Mouse (Mus musculus) stomach, embryonic 15.5 days (tissue): ENCODE results near the gene Map2. TPM values are rescaled to one million over a fixed set of nuclear protein-coding genes. Genes with fewer than 3 reads are reported as not detected.

ENCODE experiments used
- ATAC-seq: fragments of 200-750 bp; cut with Nextera tagmentation; 2 replicates; pipeline ENCODE4 v1.8.0; 2017; ENCODE audit warnings: low read depth, moderate number of reproducible peaks, moderate TSS enrichment; ENCODE audit not compliant: insufficient read depth, low FRiP score
- H3K27ac ChIP-seq: fragments of 300-500 bp; sonication (generic); 2 replicates; pipeline ENCODE4 v1.5.1; 2015; ENCODE audit warnings: mild to moderate bottlenecking, inconsistent platforms
- H3K27me3 ChIP-seq: fragments of 300-500 bp; sonication (generic); replicated peaks from 2 replicates; pipeline ENCODE4 v1.6.1; 2015; ENCODE audit warnings: inconsistent platforms
- H3K36me3 ChIP-seq: fragments of 300-500 bp; sonication (generic); 2 replicates; pipeline ENCODE4 v1.6.1; 2015; ENCODE audit warnings: inconsistent platforms
- H3K4me1 ChIP-seq: fragments of 300-500 bp; sonication (generic); 2 replicates; pipeline ENCODE4 v1.6.1; 2015; ENCODE audit warnings: inconsistent platforms
- H3K4me2 ChIP-seq: fragments of 300-500 bp; sonication (generic); 2 replicates; pipeline ENCODE4 v1.6.1; 2015; ENCODE audit warnings: mild to moderate bottlenecking, inconsistent platforms
- H3K4me3 ChIP-seq: fragments of 300-500 bp; sonication (generic); replicated peaks from 2 replicates; pipeline ENCODE4 v1.5.1; 2015; ENCODE audit warnings: inconsistent platforms
- H3K9ac ChIP-seq: fragments of 300-500 bp; sonication (generic); 2 replicates; pipeline ENCODE4 v1.6.1; 2015; ENCODE audit warnings: inconsistent platforms
- H3K9me3 ChIP-seq: fragments of 300-500 bp; sonication (generic); 2 replicates; pipeline ENCODE4 v1.6.1; 2016; ENCODE audit warnings: inconsistent platforms
- WGBS: fragments of 180-500 bp; shearing (Covaris S2); methylation state at CpG from one replicate; pipeline ENCODE4 v1.1.7; 2015; 5-methylcytosine and 5-hydroxymethylcytosine counted together
- polyA plus RNA-seq: library from polyadenylated mRNA; unstranded; fragments of >200 nt; fragmentation: Nextera tagmentation; extraction: Ambion mirVana; gene quantifications from 2 replicates; pipeline ENCODE4 v1.2.1, GENCODE M21; 2015

Gene Map2
- polyA plus RNA-seq, 1 experiment from 2014 or later = 16.6 TPM

- Histone ChIP-seq H3K9ac (no peak overlapping the region), H3K4me1 (no peaks in the 10 kb centered on the region), H3K9me3 (no peaks in the 10 kb centered on the region), H3K27ac (no peak overlapping the region), H3K4me3 (no peak overlapping the region), H3K36me3 (no peaks in the 10 kb centered on the region), H3K27me3 (no peaks in the 10 kb centered on the region), H3K4me2 (no peak overlapping the region)
- 86% methylated on average over 9 of the region's 9 CpGs for WGBS
- ATAC-seq = no peak
Measured at GRCm38 (mm10) chr1:66323461-66323860, 148.4 kb downstream of the Map2 start.

DNA sequence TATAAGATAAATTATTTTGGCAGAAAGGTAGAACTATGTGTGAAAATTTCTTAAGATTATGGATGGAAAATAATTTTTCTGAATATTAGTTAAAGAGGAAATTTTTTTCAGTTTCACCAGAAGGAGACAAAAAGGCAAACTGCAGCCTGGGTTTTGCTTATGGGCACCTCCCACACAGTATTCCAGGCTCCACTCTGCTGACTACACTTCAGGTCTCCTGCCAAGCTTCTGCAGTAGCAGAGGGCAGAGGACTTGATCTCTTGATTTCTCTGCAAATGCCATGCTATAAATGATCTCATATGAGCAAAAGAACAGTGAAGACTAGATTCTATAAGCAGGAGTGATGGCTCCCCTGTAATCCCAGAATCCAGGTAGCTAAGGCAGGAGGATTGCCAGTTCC, 149.9 kb downstream of the Map2 start:
- H3K9me3 ChIP-seq = no peaks in the 10 kb centered on the region
- H3K4me3 ChIP-seq = no peak overlapping the region
- H3K4me1 ChIP-seq = no peaks in the 10 kb centered on the region
- no peak overlapping the region for H3K4me2 ChIP-seq
- no peaks in the 10 kb centered on the region for H3K27me3 ChIP-seq
- ATAC-seq = no peak
- H3K9ac ChIP-seq = no peak overlapping the region
- no peaks in the 10 kb centered on the region for H3K36me3 ChIP-seq
- H3K27ac ChIP-seq = no peak overlapping the region

DNA sequence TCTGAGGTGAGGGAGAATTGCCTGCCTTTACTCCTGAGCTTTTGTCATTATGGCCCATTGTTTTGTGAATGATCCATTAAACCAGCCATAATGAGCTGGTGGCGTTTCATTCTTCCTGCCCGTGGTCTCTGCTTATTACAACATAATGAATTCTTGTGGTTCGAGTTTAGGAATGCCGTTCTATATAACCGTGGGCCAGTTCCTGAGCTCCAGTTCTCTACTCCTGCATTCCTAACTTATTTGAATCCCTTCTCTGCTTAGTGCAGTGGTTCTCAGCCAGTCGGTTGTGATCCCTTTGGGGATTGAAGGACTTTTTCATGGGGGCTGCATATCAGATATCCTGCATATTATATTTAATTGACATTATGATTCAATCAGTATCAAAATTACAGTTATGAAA, 153.9 kb downstream of the Map2 start:
- no peaks in the 10 kb centered on the region for H3K27me3 ChIP-seq
- no peak overlapping the region for H3K9ac ChIP-seq
- no peaks in the 10 kb centered on the region for H3K4me1 ChIP-seq
- WGBS = 69% methylated on average over 6 of the region's 6 CpGs
- no peak overlapping the region for H3K4me2 ChIP-seq
- H3K9me3 ChIP-seq = no peaks in the 10 kb centered on the region
- no peak for ATAC-seq
- no peaks in the 10 kb centered on the region for H3K36me3 ChIP-seq
- no peak overlapping the region for H3K4me3 ChIP-seq
- no peak overlapping the region for H3K27ac ChIP-seq

DNA sequence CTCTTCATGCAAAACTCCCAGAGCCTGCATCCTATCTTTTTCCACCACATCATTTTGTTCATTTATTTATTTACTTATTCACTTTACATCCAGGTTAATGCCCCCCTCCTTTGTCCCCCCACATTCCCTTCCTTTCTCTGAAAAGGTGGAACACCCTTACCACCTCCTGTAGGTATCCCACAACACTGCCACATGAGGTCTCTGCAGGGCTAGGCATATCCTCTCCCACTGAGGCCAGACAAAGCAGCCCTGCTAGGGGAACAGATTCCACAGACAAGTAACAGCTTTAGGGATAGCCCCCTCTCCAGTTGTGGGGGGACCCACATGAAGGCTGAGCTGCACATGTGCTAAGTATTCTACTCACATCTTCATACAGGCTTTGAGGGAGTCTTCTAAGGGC, 154.5 kb downstream of the Map2 start:
- no peaks in the 10 kb centered on the region for H3K27me3 ChIP-seq
- no peaks in the 10 kb centered on the region for H3K4me1 ChIP-seq
- no peak overlapping the region for H3K4me3 ChIP-seq
- no peaks in the 10 kb centered on the region for H3K36me3 ChIP-seq
- no peak overlapping the region for H3K4me2 ChIP-seq
- no peak overlapping the region for H3K9ac ChIP-seq
- ATAC-seq = no peak
- no peaks in the 10 kb centered on the region for H3K9me3 ChIP-seq
- H3K27ac ChIP-seq = no peak overlapping the region

GRCm38 (mm10) chr1:66335724-66336284, 160.7 kb downstream of the Map2 start:
- no peaks in the 10 kb centered on the region for H3K27me3 ChIP-seq
- no peaks in the 10 kb centered on the region for H3K36me3 ChIP-seq
- no peak overlapping the region for H3K4me3 ChIP-seq
- no peak overlapping the region for H3K4me2 ChIP-seq
- no peaks in the 10 kb centered on the region for H3K4me1 ChIP-seq
- no peak overlapping the region for H3K9ac ChIP-seq
- ATAC-seq = no peak
- WGBS = 81% methylated on average over 2 of the region's 2 CpGs
- H3K9me3 ChIP-seq = no peaks in the 10 kb centered on the region
- no peak overlapping the region for H3K27ac ChIP-seq

- no peaks in the 10 kb centered on the region for H3K4me1 ChIP-seq
- 60% methylated on average over 1 of the region's 1 CpGs for WGBS
- no peak for ATAC-seq
Measured at GRCm38 (mm10) chr1:66339213-66339612, 164.1 kb downstream of the Map2 start.

GRCm38 (mm10) chr1:66348404-66349165, 173.5 kb downstream of the Map2 start:
- no peak overlapping the region for H3K27ac ChIP-seq
- no peaks in the 10 kb centered on the region for H3K4me1 ChIP-seq
- H3K4me3 ChIP-seq = no peak overlapping the region
- no peaks in the 10 kb centered on the region for H3K27me3 ChIP-seq
- no peak overlapping the region for H3K9ac ChIP-seq
- no peaks in the 10 kb centered on the region for H3K9me3 ChIP-seq
- H3K4me2 ChIP-seq = no peak overlapping the region
- ATAC-seq = no peak
- 54% methylated on average over 8 of the region's 8 CpGs for WGBS
- H3K36me3 ChIP-seq = no peaks in the 10 kb centered on the region

More at GRCm38 (mm10) chr1:66339213-66339612, 164.1 kb downstream of the Map2 start:
- no peaks in the 10 kb centered on the region for H3K9me3 ChIP-seq
- no peak overlapping the region for H3K4me3 ChIP-seq
- no peak overlapping the region for H3K27ac ChIP-seq
- no peaks in the 10 kb centered on the region for H3K27me3 ChIP-seq
- no peak overlapping the region for H3K9ac ChIP-seq
- H3K4me2 ChIP-seq = no peak overlapping the region
- no peaks in the 10 kb centered on the region for H3K36me3 ChIP-seq

DNA sequence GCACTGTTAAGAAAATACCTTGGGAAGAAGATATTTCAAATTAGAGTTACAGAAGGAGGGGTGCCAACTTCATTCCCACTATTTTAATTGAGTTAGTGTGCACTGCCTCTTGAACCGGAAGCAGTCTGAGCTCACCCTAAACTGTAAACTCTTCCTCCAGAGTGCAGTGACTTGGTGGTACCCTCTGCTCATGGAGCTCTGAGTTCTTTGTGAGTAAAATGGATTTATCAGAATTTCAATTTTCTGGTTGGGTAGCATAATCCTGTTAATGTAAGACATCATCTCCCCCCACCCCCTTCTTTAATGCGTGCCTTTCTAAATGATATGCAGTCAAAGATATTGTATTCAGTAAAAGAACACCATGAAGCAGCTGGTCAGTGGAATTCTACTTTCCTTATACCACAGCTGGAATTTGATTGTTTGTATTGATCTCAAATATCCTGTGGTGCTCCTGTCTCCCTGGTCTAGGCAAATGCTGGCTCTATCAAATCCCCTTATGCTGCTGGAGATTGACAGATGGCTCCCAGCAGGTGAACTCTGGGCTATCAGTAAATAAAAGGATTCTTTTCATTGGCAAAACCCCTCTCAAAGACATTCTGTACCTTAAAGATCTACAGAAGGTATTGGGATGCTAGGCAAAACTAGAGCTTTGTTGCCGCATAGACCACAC, 174.2 kb downstream of the Map2 start:
- Histone ChIP-seq H3K9ac (no peak overlapping the region), H3K4me2 (no peak overlapping the region), H3K9me3 (no peaks in the 10 kb centered on the region), H3K27ac (no peak overlapping the region), H3K27me3 (no peaks in the 10 kb centered on the region), H3K4me1 (no peaks in the 10 kb centered on the region), H3K36me3 (no peaks in the 10 kb centered on the region), H3K4me3 (no peak overlapping the region)
- ATAC-seq = no peak
- 78% methylated on average over 3 of the region's 3 CpGs for WGBS

DNA sequence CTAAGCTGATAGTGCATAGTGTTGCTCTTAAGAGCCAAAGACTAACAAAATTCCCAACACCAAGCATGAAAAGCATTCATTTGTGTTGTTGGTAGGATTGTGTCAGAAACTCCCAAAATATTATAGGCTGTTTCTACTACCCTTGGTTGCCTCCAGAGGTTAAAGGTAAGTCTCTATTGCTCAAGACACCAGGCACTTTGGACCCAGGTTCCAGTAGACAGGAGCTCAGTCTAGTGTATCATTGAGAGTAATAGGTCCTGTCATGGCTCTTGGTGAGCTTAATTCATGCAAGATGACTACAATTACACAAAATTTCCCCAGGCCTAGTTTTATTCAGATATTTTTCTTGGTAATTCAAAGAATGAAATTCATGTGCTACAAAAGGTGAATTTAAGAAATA, 176.3 kb downstream of the Map2 start:
- ATAC-seq = no peak
- H3K9me3 ChIP-seq = no peaks in the 10 kb centered on the region
- H3K4me3 ChIP-seq = no peak overlapping the region

GRCm38 (mm10) chr1:66361799-66362198, 186.7 kb downstream of the Map2 start:
- Histone ChIP-seq H3K9ac (no peak overlapping the region), H3K36me3 (no peaks in the 10 kb centered on the region)

More for the DNA sequence above, 176.3 kb downstream of the Map2 start:
- Histone ChIP-seq H3K4me2 (no peak overlapping the region), H3K27me3 (no peaks in the 10 kb centered on the region), H3K27ac (no peak overlapping the region), H3K9ac (no peak overlapping the region), H3K4me1 (no peaks in the 10 kb centered on the region), H3K36me3 (no peaks in the 10 kb centered on the region)

DNA sequence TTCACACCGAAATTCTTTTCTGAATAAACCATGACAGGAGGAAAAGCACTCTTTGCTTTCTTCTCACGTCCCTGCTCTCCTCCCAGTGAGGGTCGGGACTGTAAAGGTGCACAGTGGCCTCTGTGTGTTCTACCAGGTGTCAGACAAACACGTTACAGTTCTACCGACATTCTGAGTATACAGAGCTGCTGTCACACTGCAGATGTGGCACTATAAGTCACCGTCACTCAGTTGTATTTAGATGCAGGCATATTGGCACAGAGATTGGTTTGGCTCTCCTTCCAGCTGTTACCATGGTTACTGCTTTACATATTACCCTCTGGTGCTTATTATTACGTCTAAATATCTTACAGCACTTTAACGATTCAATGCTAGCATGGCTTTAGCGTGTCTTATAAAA, 188.2 kb downstream of the Map2 start:
- H3K9ac ChIP-seq = no peak overlapping the region
- no peak overlapping the region for H3K4me3 ChIP-seq
- peak; percentile 71; the same call in 1 of the 2 replicates for ATAC-seq
- H3K36me3 ChIP-seq = no peaks in the 10 kb centered on the region
- H3K9me3 ChIP-seq = no peaks in the 10 kb centered on the region
- no peaks in the 10 kb centered on the region for H3K27me3 ChIP-seq
- H3K4me1 ChIP-seq = no peaks in the 10 kb centered on the region
- WGBS = 76% methylated on average over 9 of the region's 9 CpGs
- peak overlapping the region; percentile 16; the same call in 1 of the 2 replicates for H3K27ac ChIP-seq
- H3K4me2 ChIP-seq = no peak overlapping the region

More at GRCm38 (mm10) chr1:66361799-66362198, 186.7 kb downstream of the Map2 start:
- WGBS = 90% methylated on average over 2 of the region's 2 CpGs
- no peak overlapping the region for H3K4me2 ChIP-seq
- no peak for ATAC-seq
- H3K4me1 ChIP-seq = no peaks in the 10 kb centered on the region
- H3K27me3 ChIP-seq = no peaks in the 10 kb centered on the region
- H3K4me3 ChIP-seq = no peak overlapping the region
- H3K9me3 ChIP-seq = no peaks in the 10 kb centered on the region
- H3K27ac ChIP-seq = no peak overlapping the region

DNA sequence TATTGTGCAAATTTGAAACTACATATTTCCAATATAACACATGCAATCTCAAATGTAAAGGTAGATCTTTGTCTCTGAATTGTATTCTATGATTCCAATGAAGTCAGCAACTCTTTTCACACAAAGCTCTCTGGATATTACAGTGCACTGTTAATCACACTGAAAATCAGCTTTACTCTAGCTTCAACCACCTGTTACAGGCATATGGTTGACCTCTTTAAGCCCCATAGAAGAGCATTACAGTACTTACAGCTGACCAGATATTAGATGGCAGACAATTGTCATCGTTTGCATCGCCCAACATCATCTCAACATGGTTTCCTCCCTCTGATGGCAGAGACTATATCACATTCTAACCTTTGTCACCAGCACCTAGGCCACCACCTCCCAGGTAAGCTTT, 189.3 kb downstream of the Map2 start:
- whole genome bisulfite sequencing = 90% methylated on average over 2 of the region's 2 CpGs
- no peak for ATAC-seq

More for the DNA sequence above, 189.3 kb downstream of the Map2 start:
- H3K27me3 ChIP-seq = no peaks in the 10 kb centered on the region
- H3K9ac ChIP-seq = no peak overlapping the region
- no peak overlapping the region for H3K27ac ChIP-seq
- no peaks in the 10 kb centered on the region for H3K9me3 ChIP-seq
- no peak overlapping the region for H3K4me3 ChIP-seq
- no peak overlapping the region for H3K4me2 ChIP-seq
- H3K36me3 ChIP-seq = no peaks in the 10 kb centered on the region
- no peaks in the 10 kb centered on the region for H3K4me1 ChIP-seq
